Mouse (Mus musculus): ENCODE results near the gene Pik3cd.

DNA sequence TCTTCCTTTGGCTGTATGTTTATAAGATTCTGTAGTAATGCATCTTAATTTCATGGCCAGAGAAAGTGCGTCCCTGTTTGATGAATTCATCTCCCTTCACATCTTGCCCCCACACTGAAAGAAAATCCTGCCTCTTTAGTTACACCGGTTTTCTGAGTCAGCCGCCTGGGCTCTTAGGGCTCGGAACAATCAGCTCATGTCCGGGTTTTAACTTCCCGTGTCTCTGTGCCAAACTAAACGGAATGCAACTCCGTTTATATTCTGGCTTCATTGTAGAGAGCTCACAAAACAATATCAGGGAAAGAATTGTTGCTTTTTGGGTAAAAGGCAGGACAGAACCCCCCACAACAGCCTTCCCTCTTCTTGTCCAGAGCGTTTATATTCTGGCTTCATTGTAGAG, 73.6 kb downstream of the Pik3cd start:
- no peak for TF ChIP-seq TAL1 (IDR thresholded peaks at IDR 0.05; ENCODE audit: low read length)
- TF ChIP-seq GATA1 (IDR thresholded peaks at IDR 0.05; ENCODE audit: low read length) = no peak

All from erythroblast, embryonic 14.5 days (primary cell).